Mouse (Mus musculus) gastrocnemius, adult 18-20 months (tissue): ENCODE results near the gene Sirpa. TPM values are rescaled to one million over a fixed set of nuclear protein-coding genes. Genes with fewer than 3 reads are reported as not detected.

Experiments
- DNase-seq: peaks from one replicate; pipeline ENCODE4 v3.0.0; 2021; ENCODE audit warnings: low spot score
- total RNA-seq, 2 experiments: library from RNA; stranded (reverse); gene quantifications; 2 replicates each; pipeline ENCODE4 v1.2.3; 2021

Gene Sirpa
- total RNA-seq, 2 experiments from 2014 or later = 4.7 to 9.2 TPM

GRCm38 (mm10) chr2:129630978-129631660 lies 38.5 kb downstream of the Sirpa start:
- no peak for DNase-seq

- DNase-seq = no peak
Measured at GRCm38 (mm10) chr2:129632324-129632723, 39.7 kb downstream of the Sirpa start.

- peak; percentile 86 for DNase-seq
Measured at GRCm38 (mm10) chr2:129633077-129633732, 40.6 kb downstream of the Sirpa start.

GRCm38 (mm10) chr2:129633982-129634381 lies 41.3 kb downstream of the Sirpa start:
- no peak for DNase-seq

GRCm38 (mm10) chr2:129652616-129653015 lies 60.0 kb downstream of the Sirpa start:
- peak; percentile 45 for DNase-seq

GRCm38 (mm10) chr2:129653632-129654031 lies 61.0 kb downstream of the Sirpa start:
- DNase-seq = no peak

- DNase-seq = no peak
Measured at GRCm38 (mm10) chr2:129654233-129654950, 61.8 kb downstream of the Sirpa start.

- DNase-seq = no peak
Measured at GRCm38 (mm10) chr2:129655033-129655432, 62.4 kb downstream of the Sirpa start.

- DNase-seq = no peak
Measured at GRCm38 (mm10) chr2:129658796-129659195, 66.2 kb downstream of the Sirpa start.

GRCm38 (mm10) chr2:129660020-129660419 lies 67.4 kb downstream of the Sirpa start:
- DNase-seq = peak; percentile 9

- DNase-seq = no peak
Measured at GRCm38 (mm10) chr2:129662484-129662883, 69.8 kb downstream of the Sirpa start.

GRCm38 (mm10) chr2:129671911-129672310 lies 79.3 kb downstream of the Sirpa start:
- DNase-seq = no peak

- DNase-seq = peak; percentile 79
Measured at GRCm38 (mm10) chr2:129674935-129675634, 82.5 kb downstream of the Sirpa start.

- DNase-seq = no peak
Measured at GRCm38 (mm10) chr2:129677664-129678063, 85.0 kb downstream of the Sirpa start.

- DNase-seq = no peak
Measured at GRCm38 (mm10) chr2:129679066-129679465, 86.4 kb downstream of the Sirpa start.

GRCm38 (mm10) chr2:129680236-129680635 lies 87.6 kb downstream of the Sirpa start:
- DNase-seq = no peak

Other genes with a start within 250 kb of the Sirpa start
- not detected for gene Il1b, start 221.7 kb upstream of the Sirpa start, total RNA-seq
- gene F830045P16Rik, start 56.2 kb upstream of the Sirpa start, total RNA-seq = not detected
- gene Pdyn, start 107.0 kb downstream of the Sirpa start, total RNA-seq = not detected
- gene Stk35, start 207.7 kb downstream of the Sirpa start, total RNA-seq = 1 to 10 TPM; 4.5 to 5.2 TPM